Mouse (Mus musculus) kidney, adult 2 months (tissue): Measurements from ENCODE around the gene Muc5b.

ENCODE experiments used
- CTCF ChIP-seq: fragments of 200-500 bp; conservative IDR thresholded peaks from 2 replicates; pipeline ENCODE4 v1.5.1; 2011; ENCODE audit warnings: low read depth, mild to moderate bottlenecking, control low read depth, low read length, moderate library complexity, mixed read lengths; ENCODE audit not compliant: insufficient read depth, insufficient read length
- POLR2A ChIP-seq: fragments of 200-500 bp; IDR thresholded peaks from one replicate; pipeline ENCODE4 v1.6.1; 2011; ENCODE audit warnings: low read depth, low read length, control low read depth

DNA sequence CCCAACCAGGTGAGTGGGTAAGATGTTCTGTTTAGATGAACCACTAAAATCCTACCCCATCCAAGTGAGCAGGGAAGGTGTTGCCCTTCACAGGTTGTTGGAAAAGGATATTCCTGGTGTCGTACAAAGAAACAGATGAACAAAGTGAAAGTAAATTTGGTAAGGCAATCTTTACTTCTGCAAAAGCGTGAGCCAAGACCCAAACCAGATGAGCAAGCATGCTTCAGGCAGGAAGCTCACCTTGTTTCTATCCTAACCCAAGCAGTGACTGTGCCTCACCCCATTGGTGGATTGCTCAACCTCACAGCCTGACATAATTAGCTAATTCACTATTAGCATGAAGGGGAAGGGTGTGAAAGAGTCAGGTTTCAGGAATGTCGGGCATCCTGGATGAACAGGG lies 72.4 kb downstream of the Muc5b start:
- TF ChIP-seq CTCF (no peak), POLR2A (no peak)
